Mouse (Mus musculus) telencephalon, adult 2 months (tissue): ENCODE measurements around the gene Tacr2.

Experiments
- DNase-seq: peaks from one replicate; pipeline ENCODE4 v3.0.0-alpha.2; 2011; ENCODE audit warnings: low read depth, low spot score

Gene Tacr2

GRCm38 (mm10) chr10:62239270-62239669 is 13.0 kb upstream of the Tacr2 start:
- DNase-seq: no peak

DNA sequence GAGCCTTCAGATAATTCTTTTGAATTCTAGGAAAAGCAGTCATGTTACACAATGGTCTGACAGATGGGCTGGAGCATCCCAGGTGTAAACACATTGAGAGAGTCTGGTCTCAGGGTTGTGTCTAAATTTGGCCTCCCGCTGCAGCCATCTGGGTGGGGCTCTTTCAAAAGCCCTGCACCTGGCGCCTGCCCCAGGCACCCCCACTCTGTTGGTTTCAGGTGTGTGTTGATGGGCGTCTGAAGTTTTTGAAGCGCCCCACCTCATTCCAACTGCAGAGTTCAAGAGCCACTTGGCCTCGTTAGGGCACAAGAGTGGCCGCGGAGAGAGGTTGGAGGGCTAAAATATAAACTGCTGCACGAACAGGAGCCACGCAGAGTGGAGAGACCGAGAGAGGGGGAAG is 9.9 kb upstream of the Tacr2 start:
- DNase-seq: peak; percentile 28

GRCm38 (mm10) chr10:62242896-62243295 is 9.3 kb upstream of the Tacr2 start:
- no peak for DNase-seq

- DNase-seq: no peak
Observed at GRCm38 (mm10) chr10:62244067-62244466, 8.2 kb upstream of the Tacr2 start.

DNA sequence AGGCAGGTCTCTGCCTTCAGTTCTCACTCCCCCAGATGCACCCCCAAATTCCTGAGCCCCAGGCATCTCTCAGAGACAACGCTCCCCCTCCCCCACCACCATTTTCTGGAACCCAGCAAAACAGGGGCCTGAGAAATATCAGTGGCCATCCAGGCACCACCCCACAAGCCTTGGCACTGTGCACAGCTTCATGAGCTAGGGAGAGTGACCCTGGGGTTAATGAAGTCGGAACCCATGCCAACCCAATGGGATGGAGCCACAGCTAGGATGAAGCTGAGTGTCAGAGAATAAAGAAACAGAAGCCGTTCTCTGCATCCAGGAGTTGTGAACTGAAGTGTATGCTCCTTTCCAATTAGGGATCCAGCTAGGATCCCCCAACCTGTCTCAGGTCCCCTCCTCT is 5.1 kb upstream of the Tacr2 start:
- DNase-seq: no peak

DNA sequence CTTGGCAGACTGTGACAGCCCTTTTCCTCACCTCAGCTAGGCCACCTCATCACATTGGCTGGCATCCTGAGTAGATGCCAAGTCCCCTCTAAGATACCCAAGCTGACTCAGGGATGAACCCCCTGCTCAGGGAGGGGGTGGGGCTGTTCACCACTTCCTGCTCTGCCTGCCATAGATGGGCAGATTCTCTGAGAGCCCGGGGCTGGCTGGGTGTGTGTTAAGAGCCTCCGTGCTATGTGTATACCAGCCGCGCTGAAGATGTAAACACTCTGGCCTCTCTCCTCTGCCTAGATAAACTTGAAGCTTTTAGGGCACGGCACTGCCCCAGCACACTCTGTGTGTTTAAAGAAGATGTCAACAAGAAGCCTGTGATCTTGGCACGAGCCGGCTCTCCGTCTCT is 4.4 kb upstream of the Tacr2 start:
- no peak for DNase-seq

GRCm38 (mm10) chr10:62252496-62253235 is 428 bp downstream of the Tacr2 start:
- no peak for DNase-seq

DNA sequence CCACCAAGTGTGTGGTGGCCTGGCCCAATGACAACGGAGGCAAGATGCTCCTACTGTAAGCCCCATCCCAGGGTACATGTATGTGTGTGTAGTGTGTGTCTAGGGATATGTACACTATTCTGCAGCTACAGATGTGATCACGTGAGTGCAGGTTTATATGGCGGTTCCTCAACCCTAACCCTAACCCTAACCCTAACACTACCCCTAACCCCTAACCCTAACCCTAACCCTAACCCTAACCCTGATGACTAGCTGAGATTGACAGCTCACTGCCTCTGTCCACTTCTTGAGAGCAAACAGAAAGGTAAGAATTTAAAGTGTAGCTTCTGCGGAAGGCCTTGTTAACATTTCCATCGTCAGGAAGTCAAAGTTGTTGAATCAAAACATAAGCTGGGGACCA is 6.1 kb downstream of the Tacr2 start:
- DNase-seq: no peak

DNA sequence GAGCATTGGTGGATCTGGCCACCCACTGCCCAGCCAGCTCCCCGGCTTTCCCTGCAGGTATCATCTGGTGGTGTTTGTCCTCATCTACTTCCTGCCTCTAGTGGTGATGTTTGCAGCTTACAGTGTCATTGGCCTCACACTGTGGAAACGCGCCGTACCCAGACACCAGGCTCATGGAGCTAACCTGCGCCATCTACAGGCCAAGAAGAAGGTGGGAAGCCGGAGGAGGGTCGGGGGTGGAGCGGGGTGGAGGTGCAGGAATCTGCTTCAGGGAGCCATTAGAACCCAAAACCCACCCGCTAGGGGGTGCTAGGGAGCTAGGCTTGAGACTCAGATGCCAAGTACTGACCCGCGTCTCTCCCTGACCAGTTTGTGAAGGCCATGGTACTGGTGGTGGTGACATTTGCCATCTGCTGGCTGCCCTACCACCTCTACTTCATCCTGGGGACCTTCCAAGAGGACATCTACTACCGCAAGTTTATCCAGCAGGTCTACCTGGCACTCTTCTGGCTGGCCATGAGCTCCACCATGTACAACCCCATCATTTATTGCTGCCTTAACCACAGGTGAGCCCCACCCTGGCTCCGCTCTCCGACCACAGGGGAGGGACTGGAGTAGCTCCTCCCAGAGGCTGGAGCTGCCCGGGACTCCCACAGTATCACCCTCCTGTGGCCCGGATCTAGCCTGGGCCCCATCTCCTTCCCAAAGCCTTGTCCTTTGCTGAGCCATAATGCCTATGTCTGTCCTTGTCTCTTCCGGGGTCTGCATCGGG is 9.1 kb downstream of the Tacr2 start:
- peak; percentile 50 for DNase-seq

- DNase-seq: no peak
Observed at GRCm38 (mm10) chr10:62264299-62264698, 12.1 kb downstream of the Tacr2 start.

- DNase-seq: no peak
Observed at GRCm38 (mm10) chr10:62269278-62269677, 17.0 kb downstream of the Tacr2 start.

GRCm38 (mm10) chr10:62275235-62275634 is 23.0 kb downstream of the Tacr2 start:
- peak; percentile 52 for DNase-seq

GRCm38 (mm10) chr10:62277499-62278293 is 25.5 kb downstream of the Tacr2 start:
- no peak for DNase-seq

- DNase-seq: no peak
Observed at GRCm38 (mm10) chr10:62279066-62279465, 26.8 kb downstream of the Tacr2 start.

DNA sequence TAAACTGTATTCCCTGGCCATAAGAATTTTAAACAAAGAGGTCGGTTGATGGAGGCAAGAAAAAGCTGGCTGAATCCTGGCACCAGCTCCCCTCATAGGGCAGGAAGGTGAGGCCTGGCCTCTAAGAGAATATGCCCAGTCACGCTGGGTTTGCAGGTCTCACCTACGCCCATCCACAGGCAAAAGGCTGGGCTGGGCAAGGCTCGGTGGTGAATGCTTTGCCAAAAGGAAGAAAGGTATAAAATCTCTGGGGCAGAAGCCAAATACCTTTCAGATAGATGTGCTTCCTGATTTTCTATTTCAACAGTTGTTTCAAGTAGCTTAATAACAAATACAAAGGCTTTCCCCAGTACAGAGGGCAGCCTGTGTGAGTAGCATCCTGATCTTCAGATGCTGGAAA is 27.4 kb downstream of the Tacr2 start:
- no peak for DNase-seq

DNA sequence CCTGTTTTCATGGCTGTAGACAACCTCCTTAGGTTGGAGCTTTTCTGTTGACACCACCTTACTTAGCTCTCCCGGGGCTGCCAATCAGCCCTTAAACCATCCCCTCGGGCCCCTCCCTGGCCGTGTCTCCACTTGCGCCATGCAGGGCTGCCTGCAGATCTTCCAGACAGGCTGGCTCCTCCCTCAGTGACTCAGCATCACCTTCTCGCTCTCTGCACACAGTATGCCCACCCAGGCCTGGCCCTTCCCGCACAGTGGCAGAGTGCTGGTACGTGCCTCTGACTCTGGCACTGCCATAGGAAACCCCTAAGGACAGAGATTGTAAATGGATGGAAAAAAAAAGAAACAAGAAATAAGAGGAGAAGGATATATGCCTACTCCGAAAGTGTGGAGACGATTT is 30.5 kb downstream of the Tacr2 start:
- no peak for DNase-seq

DNA sequence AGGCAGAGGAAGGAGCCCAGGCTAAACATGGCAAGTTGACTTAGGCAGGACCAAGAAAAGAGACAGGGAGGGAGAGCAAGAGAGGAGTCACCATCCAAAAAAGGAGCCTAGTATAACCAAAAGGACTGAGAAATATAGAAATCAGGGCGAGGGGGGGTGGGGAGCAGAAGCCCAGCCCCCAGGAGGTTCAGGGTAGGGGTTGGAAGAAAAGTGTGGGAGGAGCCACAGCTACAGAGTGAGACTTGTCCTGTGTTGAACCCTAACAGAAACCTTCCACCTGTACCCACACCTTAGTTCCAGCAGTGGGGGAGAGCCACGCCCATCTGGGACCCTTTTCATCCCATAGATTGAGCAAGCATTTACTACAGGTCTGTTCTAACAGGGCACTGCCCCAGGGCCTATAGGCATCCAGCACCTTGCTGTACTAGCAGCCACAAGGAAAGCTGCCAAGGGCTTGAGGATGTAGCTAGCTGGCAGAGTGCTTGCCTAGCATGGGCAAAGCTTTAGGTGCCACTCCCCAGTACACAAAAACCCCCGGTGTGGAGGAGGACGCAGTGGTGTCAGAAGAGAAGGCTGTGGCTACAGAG is 31.1 kb downstream of the Tacr2 start:
- DNase-seq: no peak

- no peak for DNase-seq
Observed at GRCm38 (mm10) chr10:62287460-62288124, 35.4 kb downstream of the Tacr2 start.

DNA sequence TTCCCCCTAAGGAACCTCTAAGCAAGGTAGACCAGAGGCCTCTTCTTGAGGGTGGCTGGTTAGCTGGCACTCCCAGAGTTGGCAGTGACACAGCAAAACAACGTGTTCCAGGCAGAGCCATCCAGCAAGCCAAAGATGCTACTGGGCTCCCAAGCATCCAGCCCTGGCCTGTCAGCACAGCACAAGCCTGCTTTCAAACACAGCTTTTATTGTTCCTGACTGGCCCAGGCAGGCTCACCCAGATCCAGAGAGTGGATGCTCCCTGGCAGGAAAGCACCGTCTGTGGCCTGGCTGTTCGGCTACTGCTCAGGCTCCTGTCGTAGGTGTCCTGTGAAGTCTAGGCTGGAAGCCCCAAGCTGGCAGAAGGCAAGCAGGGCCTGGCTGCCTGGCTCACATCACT is 41.9 kb downstream of the Tacr2 start:
- no peak for DNase-seq

- no peak for DNase-seq
Observed at GRCm38 (mm10) chr10:62296086-62296872, 44.0 kb downstream of the Tacr2 start.
